Mouse (Mus musculus): ENCODE results near the gene Rgl1.

The Rgl1 gene

GRCm38 (mm10) chr1:152766032-152766772, at the start of gene Rgl1, which contains the start of gene Arpc5:
Gene Rgl1 (minus strand): TSS chr1:152766351.
Gene Arpc5 (plus strand): TSS chr1:152766542.
- peak; percentile 94 to 96 for DNase-seq (ENCODE audit: low spot score in 2 of 2)

- DNase-seq (ENCODE audit: low spot score in 2 of 2), result peak; percentile 34 to 71
Observed at GRCm38 (mm10) chr1:152815265-152815701, 49.1 kb upstream of the Rgl1 start.

- no peak for DNase-seq (ENCODE audit: low spot score in 2 of 2)
Observed at GRCm38 (mm10) chr1:152810533-152811439, 44.6 kb upstream of the Rgl1 start.

- DNase-seq (ENCODE audit: low spot score in 2 of 2), result no peak
Observed at GRCm38 (mm10) chr1:152809541-152810252, 43.5 kb upstream of the Rgl1 start.

GRCm38 (mm10) chr1:152808392-152808680, 42.2 kb upstream of the Rgl1 start:
- no peak for DNase-seq (ENCODE audit: low spot score in 2 of 2)

- DNase-seq (ENCODE audit: low spot score in 2 of 2), result no peak
Observed at GRCm38 (mm10) chr1:152807619-152808391, 41.7 kb upstream of the Rgl1 start.

GRCm38 (mm10) chr1:152804907-152805306, 38.8 kb upstream of the Rgl1 start:
- DNase-seq (ENCODE audit: low spot score in 2 of 2), result no peak

- no peak for DNase-seq (ENCODE audit: low spot score in 2 of 2)
Observed at GRCm38 (mm10) chr1:152800633-152801176, 34.6 kb upstream of the Rgl1 start.

- no peak for DNase-seq (ENCODE audit: low spot score in 2 of 2)
Observed at GRCm38 (mm10) chr1:152799897-152800296, 33.7 kb upstream of the Rgl1 start, which contains the start of gene Ncf2. Gene Ncf2 (plus strand): TSS chr1:152800194.

GRCm38 (mm10) chr1:152798125-152798524, 32.0 kb upstream of the Rgl1 start:
- DNase-seq (ENCODE audit: low spot score in 2 of 2), result no peak

GRCm38 (mm10) chr1:152796683-152797263, 30.6 kb upstream of the Rgl1 start:
- no peak for DNase-seq (ENCODE audit: low spot score in 2 of 2)

GRCm38 (mm10) chr1:152795688-152796255, 29.6 kb upstream of the Rgl1 start:
- no peak for DNase-seq (ENCODE audit: low spot score in 2 of 2)

- DNase-seq (ENCODE audit: low spot score in 2 of 2), result no peak
Observed at GRCm38 (mm10) chr1:152793495-152794130, 27.5 kb upstream of the Rgl1 start.

GRCm38 (mm10) chr1:152792736-152793494, 26.8 kb upstream of the Rgl1 start:
- no peak for DNase-seq (ENCODE audit: low spot score in 2 of 2)

GRCm38 (mm10) chr1:152791269-152791668, 25.1 kb upstream of the Rgl1 start:
- DNase-seq (ENCODE audit: low spot score in 2 of 2), result no peak

- no peak for DNase-seq (ENCODE audit: low spot score in 2 of 2)
Observed at GRCm38 (mm10) chr1:152790821-152791220, 24.7 kb upstream of the Rgl1 start.

GRCm38 (mm10) chr1:152790254-152790653, 24.1 kb upstream of the Rgl1 start:
- peak in 1 of 2 experiments; percentile 29 for DNase-seq (ENCODE audit: low spot score in 2 of 2)

GRCm38 (mm10) chr1:152788121-152788660, 22.0 kb upstream of the Rgl1 start:
- no peak for DNase-seq (ENCODE audit: low spot score in 2 of 2)

GRCm38 (mm10) chr1:152786953-152787352, 20.8 kb upstream of the Rgl1 start:
- no peak for DNase-seq (ENCODE audit: low spot score in 2 of 2)
